Mouse (Mus musculus): Measurements from ENCODE around the gene Adgrf5.

The Adgrf5 gene

DNA sequence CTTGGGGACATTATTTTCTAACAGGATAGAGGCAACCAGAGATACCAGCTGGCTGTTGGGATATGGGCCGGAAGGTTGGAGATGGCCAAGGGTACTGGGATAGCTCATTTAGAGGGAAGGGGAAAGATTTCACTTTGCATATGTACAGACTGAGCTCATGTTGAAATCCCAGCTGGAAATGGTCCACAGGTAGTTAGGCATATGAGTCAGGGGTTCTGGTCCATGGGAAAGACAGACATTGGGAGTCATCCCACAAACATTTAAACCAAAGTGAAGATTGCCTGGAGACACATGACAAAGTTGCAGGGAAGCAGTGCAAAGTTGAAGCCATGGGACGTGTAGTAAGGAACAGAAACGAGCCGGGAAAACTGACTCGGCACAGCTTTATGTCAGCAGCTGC, 26.1 kb downstream of the Adgrf5 start:
- DNase-seq = no peak

DNA sequence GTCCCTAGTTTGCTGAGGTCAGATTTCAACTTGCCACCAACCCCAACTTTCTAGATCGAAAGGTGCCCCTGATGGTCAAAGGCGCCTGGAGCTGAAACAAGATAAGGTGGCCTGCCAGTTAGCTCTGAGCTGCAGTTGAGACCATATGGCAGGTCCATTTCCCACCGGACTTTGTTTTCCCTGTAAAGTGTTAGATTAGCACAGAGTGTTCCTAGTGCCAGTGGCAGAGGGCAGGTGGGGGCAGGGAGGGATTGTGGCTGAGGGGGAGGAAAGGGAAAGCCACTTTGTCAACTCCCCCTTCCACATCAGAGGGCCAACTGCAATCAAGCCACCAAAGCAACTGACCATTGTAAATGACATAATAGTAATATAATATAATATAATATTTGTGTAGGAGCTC, 26.9 kb downstream of the Adgrf5 start:
- no peak for DNase-seq

DNA sequence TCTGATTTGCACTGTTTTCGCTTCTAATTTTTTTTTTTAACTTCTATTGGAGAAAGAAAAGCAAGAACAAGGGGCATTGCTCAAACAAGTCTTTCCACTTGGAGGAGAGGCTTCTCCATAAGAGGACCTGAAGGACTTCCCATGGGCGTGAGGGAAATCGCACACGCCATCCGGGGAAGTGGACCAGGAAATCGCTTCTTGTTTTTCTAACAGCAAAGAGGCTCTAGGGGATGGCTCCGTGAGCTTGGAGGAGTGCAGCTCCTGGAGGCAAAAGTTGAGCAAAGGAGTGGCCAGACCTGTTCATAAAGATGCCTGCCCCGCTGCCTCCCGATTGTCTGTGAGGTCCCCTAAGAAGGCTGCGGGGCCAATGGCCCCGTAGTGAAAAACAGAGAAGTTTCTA, 29.0 kb downstream of the Adgrf5 start:
- no peak for DNase-seq

DNA sequence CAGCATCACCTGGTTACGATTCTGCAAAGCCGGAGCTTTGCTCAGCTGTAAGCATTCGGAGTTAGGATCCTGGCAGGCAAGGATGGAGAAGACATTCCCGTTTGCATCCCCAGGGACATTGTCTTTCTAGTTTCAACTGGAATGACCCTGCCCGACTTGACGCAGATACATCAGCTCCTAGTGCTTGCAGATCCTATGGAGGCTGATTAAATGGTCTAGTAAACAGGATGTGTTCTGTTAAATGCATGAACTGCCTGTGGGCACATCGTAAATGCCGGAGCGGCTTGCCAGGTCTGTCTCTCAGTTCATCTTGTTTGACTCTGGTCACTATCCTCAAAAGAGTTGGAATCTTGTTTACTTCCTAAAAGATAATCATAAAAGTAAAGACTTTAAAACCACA, 31.9 kb downstream of the Adgrf5 start:
- no peak for DNase-seq

DNA sequence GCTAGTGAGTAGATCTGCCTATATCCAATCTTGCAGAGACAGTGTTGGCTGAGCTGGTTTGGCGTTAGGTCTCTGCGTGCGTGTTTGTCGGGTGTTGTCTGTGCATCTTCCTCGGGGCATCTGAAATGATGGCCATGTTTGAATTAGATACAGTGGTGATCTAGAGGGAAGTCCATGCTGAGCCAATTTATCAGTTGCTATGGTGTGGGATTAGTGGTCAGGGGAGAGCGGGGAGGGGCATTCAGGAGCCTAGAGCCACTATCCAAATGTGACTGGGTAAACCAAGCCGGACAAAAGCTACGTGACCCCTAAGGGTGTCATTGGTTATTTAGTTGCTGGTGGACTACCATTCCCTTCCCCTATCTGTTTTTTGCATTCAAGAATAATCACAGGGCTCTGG, 33.4 kb downstream of the Adgrf5 start:
- DNase-seq = no peak

DNA sequence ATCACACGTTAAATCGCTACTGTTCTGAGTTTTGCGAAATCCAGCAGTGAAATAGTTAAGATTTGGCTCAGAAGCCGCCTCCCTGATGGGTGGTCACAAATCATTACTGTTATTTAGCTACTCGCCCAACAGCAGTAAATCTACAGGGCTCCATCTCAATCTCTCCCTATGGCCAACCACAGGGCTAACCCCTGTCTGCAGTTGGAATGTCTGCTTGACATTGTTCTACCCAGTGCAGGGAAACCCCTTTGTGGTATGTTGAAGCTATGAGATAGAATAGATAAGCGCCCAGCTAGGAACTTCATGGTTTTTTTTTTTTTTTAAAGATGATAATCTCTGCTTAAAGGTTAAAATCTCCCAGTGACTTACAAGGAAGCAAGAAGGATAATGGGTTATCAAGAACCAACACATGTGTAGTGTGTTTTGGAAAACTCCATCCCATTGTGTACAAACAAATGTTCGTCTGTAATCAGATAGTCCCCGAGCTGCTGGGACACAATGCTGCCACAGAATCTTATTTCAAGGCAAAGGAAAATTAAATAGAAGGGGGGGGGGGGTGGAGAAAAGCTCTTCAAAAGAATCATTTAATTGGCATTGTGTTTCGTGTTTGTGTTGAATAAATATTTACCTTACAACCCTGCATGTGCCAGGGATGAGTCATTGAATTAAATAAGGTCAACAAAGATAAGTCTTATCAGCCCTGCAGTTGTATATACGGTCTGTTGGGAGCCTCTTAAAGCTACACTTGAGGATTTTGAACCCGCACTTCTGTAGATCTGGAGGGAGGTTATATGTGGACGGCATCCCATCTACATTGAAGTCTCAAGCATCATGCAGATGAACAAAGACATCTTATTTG, 35.4 kb downstream of the Adgrf5 start:
- no peak for DNase-seq

DNA sequence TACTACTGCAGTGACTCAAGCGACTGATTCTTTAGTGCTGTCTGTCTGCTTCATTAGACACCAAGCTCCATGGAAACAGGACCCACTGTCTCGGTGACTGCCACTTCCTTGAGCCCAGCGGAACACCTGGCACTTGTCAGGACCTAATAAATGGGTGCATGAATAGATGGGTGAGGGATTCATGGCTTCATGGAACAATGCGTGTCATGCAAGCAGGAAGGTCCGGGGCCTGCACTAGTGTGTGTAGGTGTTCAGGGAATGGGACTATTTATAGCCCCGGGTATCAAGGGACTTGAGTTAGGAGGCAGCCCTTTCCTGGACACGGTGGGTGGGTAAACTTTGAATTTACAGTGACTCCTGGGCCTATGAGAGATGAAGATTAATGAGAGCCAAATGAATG, 38.4 kb downstream of the Adgrf5 start:
- no peak for DNase-seq

DNA sequence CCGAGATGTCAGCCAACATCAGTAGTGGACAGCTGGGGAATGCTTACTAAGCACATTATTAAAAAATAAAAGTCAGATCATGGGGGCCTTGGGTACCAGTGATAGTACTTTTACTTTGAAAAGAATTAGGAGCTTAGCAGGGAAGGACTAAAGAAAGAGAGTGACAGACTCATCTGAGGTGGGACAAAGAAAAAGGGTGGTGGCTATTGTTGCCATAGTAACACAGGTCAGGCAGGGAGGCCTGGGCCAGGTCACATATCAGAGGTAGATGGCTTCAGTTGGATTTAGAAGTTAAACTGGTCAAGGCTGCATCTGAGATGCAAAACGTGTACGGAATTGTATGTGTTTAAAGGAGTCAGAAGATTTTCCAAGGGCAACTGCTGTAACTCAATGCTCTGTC, 38.9 kb downstream of the Adgrf5 start:
- DNase-seq = no peak

DNA sequence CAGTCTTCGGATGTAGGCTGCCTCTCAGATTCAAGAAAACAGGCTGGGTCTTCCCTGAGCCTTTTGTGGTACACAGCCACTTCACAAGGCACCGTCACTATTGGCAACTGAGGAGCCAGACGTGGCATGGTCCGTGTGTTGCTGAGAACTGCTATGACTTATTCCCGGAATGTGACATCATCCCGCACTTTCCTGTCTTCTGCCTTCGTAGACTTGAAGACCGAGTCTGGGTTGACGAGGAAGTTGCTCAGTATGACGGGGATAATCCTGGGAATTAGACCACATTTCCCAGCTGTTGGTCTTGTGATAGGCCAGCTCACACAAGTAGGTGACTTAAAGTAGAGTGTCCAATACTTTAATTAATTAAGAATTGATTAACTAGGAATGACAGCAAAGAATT, 40.2 kb downstream of the Adgrf5 start:
- no peak for DNase-seq

DNA sequence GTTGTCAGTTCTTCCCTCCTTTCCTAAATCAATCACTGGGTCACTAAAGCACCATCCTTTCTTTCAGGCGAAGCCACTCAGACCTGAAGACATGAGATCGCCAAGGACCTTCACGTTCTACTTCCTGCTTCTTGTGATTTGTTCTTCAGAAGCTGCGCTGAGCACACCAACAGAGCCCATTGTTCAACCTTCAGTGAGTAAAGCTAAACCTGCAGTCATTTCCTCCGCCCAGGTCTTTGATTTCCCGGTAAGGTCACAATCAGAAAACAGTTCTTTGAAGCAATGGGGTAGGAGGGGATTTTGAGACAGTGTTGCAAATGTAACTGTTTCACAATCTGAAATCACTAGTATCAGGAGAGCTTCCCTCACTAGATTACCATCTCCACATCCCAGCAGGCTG, 43.6 kb downstream of the Adgrf5 start:
- DNase-seq = no peak

DNA sequence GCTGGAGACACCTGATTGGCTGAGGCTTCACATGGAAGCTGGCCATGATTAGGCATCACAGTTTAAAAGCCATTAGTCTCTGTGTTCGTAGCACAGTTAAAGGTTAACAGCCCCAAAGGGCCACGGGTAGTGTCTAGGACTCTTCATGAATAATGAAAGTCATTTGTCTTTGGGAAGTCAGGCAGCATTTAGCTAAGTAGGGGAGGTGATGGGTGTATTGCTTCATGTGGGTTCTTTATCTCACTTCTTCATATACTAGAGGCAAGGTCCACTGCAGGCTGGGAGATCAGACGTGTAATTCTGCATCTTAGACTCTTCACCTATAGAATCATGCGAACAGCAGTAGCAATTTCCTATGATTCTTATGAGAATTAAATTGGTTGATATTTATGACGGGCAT, 44.2 kb downstream of the Adgrf5 start:
- DNase-seq = no peak

DNA sequence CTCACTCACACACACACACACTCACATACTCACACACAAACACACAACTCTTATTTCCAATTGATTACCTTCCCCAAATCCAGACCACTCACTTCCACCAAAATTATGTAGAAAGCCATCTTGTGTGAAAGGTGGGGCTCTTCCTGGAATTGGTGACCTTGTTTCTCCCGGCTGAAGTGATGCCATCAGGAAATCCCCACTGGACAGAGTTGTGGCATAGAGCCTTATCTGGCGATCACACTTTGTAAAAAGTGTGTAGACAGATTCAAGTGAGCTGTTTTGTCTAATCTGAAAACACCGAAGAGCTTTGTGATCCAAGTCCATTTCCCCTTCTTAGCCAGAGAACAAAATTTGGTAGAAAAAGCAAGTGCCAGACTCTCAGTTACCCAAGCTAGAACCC, 46.1 kb downstream of the Adgrf5 start:
- DNase-seq = no peak

DNA sequence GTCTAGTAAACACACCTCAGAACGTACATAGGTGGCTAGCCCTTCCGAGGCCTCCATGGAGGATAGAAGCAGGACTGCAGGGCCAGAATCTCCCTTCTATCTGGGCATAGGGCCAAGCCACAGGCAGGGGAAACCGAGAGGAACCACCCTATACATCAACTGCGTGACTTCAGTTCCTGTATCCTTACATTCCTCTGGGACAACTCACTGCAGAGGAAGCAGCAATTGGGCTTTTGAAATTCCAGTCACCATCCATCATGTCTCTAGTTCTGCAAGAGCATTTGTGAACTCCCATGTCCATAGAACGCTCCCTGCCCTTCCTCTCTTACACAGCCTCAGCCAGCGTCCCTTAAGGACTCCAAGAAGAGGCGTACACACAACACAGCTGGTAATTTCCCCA, 47.3 kb downstream of the Adgrf5 start:
- no peak for DNase-seq

DNA sequence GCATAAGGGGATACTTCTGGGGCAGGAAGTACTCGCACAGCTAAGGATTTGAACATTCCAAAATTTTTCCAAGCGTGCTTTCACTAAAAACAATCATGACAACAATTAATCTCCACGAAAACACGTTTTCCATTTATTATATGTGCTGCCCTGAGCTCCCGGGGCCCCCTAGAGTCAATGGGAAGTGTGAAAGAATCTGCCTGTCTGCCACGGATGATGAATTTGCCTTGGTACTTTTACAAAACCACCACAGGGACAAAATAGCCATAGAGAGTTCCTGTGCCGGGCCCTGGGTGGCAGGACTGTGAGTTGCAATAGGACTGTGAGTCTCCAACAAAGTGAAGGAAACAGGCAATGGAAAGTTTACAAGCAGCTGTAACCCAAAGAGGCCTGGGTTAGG, 52.9 kb downstream of the Adgrf5 start:
- DNase-seq = no peak

DNA sequence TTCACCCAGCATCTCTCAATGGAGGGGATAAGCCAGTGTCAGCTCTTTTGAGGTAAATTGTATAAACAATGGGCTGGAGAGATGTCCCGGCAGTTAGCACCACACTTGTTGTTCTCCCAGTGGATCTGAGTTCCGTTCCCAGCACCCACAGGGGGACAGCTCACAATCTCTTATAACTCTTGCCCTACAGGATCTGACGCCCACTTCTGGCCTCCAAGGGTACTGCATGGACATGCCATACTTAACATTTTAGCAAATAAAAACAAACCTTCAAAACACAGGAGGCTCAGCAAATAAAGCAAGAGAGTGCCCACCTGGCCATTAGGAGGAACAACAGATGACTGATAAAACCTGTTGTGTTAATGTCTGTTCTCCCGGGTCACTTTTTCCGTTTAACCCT, 59.0 kb downstream of the Adgrf5 start:
- no peak for DNase-seq

DNA sequence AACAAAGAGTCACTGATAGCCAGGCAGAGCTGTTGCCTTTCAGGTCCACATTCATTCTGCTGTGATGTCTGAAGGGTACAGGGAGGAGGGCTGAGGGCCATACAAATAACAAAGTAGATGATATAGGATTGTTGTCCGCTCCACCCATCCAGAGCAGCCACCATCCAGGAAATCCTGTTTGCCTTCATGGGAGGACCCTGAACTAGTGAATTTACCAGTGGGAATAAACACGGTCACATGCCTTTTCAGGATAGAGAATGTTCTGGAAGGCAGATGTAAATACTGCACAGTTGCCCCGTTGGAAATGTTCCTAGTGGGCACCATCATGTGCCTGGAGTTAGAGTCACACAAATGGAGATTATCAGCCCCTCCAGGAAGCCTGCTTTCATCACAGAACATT, 60.1 kb downstream of the Adgrf5 start:
- no peak for DNase-seq

DNA sequence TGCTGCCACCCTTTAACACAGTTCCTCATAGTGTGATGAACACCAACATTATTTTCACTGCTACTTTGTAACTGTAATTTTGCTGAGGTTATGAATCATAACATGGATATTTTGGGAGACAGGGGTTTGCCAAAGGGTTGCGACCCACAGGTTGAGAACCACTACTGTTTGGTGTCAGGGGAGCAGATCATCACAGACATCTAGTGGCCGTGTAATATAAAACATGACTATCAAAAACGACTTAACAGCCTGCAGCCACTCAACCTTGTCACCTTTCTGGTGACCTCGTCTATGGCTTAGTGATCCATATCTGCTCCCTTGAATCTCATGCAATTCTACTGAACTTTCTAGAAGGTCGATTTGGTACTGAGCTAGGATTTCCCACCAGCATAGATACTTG, 63.7 kb downstream of the Adgrf5 start:
- DNase-seq = no peak

DNA sequence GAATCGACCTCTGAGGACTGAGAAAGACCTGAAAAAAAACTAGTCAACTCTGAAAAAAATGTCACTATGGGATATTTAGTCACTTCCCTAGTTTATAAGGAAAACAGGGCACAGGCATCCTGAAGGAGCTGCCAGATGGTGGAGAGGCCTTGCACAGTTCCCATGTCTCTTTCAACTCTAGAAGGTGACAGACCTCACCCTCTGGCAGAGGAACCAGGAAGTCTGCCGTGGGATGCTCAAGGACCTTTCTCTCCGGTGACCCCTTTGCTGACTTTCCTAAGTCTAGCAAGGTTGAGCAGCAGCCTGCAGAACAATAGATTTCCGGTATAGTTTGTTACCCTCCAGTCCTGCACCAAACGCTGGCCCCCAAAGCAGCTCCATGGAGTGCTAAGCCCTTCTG, 71.4 kb downstream of the Adgrf5 start:
- DNase-seq = no peak

DNA sequence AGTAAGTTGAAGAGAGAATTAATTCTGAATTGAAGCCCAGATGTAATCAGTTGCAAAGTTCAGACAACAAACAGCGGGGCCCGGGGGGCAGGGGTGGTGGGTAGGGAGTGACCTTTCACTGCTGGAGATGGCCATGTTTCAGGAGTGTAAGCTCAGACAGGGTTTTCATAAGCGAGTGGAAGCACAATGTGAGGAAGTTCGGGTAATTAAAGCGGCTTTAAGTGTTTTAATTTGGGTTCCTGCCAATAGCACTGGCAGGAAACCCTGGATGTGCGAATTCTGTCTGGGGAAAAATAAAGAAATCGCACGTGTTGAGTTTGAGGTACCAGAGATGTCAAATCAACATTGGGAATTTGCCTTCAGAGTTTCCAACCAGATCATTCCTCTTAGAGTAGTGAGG, 74.2 kb downstream of the Adgrf5 start:
- DNase-seq = no peak

DNA sequence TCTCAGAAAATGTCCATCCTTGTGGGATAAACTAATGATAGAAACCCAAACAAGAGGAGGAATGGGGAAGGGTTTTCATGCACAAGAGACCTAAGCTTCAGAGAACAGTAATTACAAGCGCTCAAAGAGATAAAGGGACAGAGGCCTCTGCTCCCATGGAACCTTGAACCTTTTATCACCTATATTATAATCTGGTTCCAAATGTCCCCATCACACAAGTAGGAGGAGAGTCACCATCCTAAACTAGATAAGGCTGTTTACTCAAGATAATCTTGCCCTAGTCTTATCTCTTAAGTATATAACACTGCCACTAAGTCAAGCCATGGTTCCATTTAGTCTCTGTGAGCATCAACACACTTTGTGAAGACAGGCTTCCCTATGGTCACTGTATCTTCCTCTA, 91.0 kb downstream of the Adgrf5 start:
- DNase-seq = no peak

DNA sequence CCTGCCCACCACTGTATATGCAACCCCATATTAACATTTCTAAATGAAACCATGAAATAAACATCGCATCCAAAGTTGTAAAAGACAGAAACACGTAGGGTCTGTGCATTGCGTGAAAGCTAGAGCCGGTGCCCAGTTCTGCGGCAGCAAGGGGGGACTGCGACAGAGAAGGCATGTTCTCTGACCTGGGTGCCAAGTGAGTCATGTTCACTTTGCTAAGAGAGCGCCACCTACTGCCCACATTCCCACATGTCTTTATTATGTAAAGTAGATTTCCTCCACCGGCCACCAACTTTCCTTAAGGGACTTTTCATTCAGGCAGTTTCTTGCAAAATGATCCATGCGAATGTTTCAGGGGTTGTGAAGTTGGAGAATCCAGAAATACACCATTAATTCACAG, 98.3 kb downstream of the Adgrf5 start:
- DNase-seq = peak; percentile 75

DNA sequence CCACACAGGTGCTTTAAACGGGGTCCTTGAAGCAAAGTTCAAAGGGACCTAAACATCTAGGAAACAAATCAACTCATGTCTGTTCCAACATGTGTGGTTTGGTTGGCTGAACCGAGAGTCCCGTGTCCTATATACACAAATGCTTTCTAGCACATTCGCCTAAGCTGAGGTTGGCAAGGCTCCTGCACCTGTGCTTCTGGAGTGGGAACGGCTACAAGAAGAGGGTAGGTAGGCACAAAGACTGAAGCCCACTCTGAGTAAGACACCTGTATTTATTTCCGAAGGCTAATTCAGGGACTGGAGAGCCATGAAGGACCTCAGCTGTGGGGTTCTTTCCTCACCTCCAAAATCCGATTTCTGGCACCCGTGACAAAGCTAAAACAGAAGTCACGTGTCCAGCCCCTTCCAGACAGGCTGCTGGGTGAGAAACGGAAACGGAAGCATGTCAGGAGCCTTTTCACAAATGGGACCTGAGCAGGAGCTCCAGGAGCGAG, 99.5 kb downstream of the Adgrf5 start:
- no peak for DNase-seq

DNA sequence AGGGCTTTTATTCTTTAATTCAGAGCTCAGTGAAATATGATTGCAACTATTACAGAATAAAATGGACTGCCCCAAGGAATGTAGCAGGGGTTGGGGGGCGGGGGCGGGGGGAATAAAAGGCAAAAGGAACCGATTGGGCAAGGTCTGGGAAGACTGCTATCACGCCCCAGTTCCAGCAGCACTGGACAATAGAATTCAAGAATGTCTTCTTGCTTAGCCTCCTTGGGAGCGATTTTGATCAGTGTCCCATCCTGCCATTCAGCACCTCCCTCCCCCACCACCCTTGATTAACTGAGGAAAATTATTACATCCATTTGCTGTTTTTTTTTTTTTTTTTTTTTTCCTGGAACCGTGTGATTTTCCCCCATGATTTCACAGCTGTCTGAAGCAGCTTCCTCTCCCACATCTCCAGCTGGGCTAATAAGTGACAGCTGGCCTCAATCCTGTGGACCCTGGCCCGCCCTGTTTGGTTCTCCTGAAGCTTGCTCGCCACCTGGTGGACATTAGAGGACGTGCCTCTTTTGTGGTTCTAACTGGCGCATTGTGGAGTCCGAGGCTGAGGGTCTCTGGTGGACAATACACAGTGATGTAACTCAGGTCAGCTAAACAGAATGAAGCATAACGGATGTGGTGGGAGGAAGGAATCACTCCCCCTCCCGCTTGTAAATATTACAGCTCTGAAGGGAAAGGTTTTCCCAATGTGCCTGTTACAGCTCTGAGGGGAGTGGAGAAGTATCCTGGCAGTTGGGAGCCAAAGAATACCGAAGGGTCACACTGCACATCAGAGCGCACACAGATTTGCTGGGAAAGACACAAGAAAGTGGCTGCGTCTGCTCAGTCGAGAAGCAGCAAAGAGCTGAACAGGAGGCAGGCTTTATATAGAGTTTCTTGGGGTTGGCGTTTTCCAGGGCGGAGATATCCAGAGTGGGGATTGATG, 100.3 kb downstream of the Adgrf5 start:
- peak; percentile 72 for DNase-seq

DNA sequence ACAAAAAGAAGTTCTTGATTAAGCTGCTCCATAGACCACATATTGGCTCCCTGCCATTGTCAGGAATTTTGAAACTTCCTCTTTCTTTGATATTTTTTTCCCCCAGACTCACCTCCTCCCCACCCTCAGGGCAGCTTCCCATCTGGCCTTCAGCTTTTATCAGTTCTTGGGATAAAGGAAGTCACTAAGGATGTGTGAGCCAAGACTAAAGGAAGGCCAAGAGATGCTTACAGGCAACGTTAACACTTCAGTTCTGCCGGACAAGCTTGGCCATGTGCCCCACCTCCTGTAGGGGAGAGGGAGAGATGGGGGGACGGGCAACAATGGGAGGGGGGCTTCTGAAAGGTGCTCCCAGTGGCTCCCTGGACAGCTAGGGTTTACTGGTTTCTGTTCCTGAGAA, 109.8 kb downstream of the Adgrf5 start:
- DNase-seq = no peak
